Mouse (Mus musculus): Measurements from ENCODE around the gene Cdt1.
"Not testable (repeated sequence)": the region's sequence is repeated elsewhere in the genome, so short reads cannot be mapped to it uniquely, and the experiment has no call there.

Gene Cdt1

DNA sequence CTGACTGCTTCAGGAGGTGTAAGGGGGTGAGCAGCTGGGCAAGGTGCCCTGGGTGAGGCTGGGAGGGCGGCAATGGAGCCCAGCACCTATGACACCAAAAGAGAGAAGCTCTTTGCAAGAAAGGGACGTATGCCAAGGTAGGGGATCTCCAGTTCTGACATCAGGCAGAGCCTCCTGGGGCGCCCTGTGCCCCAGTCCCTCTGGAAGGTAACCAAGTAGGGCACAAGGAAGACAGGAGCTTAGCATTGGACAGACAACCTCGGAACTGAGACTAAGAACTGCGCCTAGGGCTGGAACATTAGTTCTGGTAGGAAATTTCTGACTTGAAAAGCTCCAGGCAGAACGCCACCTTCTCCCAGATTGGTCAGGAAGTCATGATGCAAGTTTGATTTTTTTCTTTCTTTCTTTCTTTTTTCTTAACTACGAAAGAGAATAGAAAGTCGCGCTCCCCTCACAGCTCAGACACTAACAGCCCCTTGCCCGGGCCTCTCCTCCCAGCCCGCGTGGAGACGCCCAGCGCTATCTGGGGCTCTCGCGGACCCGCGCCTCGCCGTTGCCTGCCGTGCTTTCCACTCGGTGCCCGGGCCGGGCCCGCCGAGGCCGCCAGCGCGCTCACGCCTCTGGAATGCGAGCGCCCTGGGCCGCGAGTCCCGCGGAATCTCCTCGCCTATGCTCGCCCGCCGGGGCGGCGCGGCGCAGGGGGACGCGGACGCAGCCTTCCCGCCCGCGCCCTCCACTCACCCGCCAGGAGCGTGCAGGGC is 17.4 kb upstream of the Cdt1 start:
- DNase-seq (ENCODE audit: low spot score in 2 of 2) = no peak

DNA sequence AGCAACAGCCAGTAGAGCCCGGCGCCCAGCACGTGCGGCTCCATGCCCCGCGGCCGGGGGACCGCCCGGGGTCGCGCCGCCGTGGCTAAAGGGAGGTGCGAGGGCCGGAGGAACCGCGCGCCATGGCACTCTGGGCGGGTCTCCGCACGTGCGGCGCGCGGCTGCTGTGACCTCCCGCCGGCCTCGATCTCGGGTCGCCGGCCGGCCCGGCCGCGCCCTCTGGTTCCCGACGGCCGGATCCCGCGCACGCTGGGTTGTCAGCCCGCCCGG is 16.9 kb upstream of the Cdt1 start:
- DNase-seq (ENCODE audit: low spot score in 2 of 2) = no peak

DNA sequence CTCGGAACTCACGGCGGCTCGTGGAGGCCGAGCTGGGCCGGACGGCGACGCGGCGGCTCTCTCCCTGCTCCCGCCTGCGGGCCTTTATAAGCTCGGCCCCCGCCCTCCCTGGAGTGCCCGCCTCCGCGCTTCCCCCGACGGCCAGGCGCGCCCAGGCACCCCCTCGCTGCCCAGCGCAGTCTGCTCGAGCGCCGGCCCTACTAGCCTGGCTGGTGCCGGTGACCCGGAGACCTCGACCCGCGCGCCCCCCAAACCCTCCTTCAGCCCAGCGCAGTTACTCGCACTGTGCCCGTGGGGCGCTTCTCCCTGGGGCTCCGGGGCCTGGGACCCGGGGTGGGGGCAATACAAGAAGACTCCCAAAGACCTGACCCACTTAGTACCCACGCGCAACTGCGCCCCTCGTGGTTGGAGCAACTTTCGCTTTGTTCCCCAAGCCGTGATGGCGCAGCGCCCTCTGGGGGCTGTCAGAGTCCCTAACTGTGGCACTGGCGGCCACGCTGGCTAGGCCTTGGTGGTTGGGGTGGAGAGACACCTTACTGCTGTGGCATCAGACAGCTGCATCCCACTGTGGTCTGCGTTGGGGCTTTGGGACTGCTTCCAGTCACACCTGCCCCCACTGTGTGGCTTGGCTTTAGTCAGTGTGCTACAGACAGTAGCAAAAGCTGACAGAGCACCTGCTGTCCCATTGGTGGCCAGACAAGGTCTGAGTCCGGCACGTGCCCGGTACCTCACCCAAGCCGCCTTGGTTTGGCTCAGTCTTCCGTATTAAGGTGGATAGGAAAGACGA is 16.4 kb upstream of the Cdt1 start, which contains the start of gene Piezo1:
TSS of gene Piezo1 (minus strand) at position 65 of the 787 bp plus-strand sequence.
- peak; percentile 82 to 87 for DNase-seq (ENCODE audit: low spot score in 2 of 2)

DNA sequence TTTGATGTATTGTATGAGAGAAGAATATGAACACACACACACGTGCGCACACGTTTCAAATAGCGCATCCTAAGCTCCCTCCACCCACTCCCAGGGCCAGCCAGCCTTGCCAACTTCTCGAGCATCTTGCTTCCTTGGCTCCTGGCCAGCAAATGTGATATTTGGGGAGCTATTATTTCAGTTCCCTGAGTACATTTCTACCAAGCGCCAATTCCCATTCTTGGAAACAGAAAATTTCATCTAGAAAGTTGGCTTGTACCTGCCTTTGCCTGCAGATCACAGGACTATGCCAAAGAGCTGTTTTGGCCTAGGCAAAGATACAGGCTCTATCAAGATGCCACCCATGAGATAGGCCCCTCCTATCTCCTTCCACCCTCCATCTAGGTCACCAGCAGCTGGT is 13.0 kb upstream of the Cdt1 start:
- peak; percentile 69 to 80 for DNase-seq (ENCODE audit: low spot score in 2 of 2)

DNA sequence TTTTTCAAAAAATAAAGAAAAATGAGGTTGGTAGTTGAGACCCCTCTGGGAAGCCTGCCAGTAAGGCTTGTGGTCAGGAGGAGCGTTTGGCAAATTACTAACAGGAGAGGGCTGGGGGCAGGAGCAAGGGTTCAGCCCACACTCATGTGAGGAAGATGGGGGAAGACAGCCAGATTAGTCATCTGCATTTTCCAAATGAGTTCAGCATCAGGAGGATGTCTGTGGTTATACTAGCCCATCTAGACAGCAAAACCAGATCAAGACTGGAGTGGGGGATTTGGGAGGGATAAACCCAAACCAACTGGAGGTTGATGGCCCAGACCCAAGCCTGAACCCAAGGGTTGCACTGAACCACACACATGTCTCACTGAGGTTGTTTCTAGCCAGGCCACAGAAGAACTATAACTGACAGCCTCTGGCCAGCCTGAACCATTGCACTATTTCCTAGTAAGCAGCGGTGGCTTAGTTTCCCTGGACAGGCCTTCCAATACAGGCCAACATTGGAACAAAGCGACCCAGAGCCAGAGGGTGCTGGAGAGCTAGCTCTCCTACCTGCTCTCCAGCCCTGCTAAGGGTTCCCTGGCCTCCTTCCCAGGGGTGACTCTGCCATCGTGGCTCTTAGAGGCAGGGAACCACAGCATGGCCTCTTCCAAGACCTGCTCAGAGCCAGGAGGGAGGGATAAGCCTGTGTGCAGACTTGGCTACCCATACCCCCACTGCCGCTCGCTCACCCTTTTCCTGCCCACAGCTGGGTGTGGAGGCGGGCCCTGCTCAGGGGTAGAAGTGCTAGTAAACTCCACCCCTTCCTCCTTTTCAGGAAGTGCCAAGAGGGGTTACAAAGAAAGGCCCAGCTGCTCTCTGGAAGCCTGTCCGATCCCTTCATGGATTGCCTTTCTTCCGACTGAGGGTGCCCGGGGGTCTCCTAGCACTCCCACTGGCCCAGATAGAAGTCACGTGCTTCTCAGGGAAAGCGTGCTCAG is 11.5 kb upstream of the Cdt1 start:
- DNase-seq (ENCODE audit: low spot score in 2 of 2) = no peak

DNA sequence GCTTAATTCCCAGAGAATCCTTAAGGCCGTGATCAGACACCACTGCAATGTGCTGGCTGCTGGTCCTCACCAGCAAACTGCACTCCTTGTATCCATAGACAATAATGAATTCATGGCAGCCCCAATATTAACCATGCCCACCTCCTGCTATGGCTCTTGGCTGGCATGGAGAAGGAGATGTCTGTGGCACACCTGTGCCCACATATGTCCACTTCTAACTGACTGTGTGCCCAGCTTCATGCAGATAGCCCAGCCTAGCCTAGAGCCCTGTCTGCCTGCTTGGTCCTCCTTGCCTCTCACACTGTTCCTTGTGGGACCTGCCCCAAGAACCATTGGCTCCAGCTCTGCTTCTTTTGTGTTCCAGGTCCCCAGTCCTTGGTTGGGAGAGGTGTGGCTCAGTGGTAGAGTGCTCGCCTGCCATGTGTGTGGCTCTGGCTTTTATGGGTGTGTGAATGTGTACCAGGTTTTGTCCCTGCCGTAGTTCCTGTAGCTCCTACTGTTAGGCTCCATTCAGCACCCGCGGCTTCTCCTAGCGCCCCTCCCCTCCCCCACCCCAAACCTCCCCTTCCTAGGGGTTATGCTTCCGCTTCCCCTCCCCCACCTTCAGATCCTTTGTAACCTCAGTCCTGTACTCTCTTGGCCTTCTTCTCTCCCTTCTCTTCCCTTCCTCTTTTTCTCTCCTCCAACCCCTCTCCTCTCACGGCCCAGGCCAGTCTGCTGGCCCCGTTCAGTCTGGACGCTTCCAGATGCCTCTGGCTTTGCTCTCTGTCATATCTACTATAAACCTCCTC is 10.4 kb upstream of the Cdt1 start:
- DNase-seq (ENCODE audit: low spot score in 2 of 2) = no peak

DNA sequence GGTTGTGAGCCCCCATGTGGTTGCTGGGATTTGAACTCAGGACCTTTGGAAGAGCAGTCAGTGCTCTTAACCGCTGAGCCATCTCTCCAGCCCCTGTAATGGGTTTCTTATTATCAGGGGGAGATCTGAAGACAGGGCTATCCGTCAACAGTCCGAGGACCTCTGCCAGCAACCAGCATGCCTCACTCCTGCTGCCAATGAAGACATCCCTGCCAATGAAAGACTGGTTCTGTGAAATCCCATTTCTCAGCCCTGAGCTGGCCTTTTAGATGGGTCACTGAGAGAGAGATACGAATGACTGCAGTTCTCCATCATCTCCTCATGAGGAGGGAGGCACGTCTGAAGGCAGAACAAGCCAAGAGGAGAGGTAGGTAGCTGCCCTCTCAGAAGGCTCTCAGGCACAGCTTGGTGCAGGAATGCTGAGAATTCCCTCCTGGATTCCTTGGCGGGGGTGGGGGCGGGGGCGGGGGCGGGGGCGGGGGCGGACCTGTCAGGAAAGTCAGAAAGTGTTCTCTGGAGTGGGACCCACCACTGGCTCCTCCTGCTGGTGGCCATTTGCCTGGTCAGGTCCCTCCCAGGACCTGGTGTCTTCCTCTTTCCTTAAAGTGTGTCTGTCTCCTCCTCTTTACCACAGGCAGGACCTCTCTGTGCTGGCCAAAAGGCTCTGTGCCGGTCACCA is 9.0 kb upstream of the Cdt1 start:
- no peak for DNase-seq (ENCODE audit: low spot score in 2 of 2)

DNA sequence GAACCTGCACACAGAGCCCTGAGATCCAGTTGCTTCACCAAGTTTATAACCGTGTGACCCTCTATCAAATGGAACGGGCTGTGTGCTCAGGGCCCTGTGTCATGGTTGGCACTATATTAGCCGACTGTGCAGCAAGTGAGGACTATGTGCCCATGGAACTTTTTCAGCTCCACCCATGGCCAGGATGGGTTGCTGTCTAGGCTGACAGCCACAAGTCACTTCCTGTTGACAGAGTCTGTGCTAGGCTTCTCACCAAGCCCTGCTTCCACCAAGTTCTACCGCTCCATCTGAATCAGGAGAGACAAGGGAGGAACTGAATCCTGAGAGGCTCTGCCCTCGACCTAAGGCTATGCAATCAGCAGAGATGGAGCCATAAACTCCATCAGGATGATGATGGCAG is 6.6 kb upstream of the Cdt1 start:
- DNase-seq (ENCODE audit: low spot score in 2 of 2) = no peak

DNA sequence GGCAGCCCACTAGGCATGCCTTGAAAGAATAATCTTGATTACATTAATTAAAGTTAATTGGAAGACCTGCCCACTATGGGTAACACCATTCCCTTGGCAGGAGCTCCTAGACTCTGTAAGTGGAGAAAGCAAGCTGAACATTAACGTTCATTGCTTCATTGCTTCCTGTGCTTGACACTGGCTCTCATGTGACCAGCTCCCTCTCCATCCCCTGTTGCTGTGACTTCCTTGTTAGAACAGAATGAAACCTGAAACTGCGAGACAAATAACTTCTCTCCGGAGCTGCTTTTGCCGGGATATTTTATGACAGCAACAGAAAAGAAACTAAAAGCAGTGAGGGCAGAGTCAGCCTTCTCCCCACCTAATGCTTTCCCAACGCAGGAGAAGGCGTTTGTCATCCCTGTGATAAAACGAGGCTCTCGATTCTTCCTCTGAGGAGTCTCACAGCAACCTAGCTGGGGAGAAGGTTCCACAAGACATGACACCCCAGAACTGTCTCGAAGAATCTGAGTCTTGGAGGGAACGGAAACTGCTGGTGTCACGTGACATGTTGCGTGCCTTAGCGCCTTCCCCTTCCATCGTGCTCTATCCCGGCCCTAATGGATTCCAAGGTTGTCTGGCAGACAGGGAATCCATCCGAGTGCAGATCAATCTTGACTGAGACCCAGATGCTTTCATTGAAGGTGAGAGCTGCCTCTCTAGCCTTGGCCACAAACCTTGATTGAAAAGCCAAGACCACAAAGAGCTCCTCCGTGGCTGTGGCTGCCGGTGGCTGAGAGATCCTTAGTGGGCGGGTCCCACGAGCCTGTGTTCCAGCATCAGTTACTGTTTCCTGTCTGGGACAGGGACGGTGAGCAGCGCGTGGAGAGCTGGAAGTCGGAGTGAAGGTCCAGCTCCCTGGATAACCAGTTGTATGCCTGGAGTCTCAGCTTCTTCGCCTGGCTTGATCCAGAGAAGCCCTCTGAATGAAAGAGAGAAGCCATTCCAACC is 3.2 kb upstream of the Cdt1 start:
- DNase-seq (ENCODE audit: low spot score in 2 of 2) = no peak

DNA sequence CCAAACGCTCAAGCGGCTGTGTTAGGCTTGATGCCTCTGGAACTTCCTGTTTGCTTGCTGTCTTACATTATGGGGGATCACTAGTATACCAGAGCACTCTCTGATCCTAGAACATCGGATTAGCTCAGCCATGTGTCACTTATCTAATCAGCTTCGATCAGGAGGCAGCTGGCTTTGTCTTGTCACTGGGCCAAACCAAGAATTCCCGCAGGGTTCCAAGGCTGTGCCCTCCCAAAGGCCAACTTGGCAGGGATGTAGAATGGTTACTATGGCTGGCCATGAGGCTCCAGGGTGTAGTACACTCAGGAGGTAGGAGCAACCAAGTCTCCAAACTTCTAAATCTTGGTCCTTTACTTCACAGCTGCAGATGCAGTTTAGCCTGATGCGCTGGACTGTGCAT is 1.0 kb upstream of the Cdt1 start:
- DNase-seq (ENCODE audit: low spot score in 2 of 2) = no peak

DNA sequence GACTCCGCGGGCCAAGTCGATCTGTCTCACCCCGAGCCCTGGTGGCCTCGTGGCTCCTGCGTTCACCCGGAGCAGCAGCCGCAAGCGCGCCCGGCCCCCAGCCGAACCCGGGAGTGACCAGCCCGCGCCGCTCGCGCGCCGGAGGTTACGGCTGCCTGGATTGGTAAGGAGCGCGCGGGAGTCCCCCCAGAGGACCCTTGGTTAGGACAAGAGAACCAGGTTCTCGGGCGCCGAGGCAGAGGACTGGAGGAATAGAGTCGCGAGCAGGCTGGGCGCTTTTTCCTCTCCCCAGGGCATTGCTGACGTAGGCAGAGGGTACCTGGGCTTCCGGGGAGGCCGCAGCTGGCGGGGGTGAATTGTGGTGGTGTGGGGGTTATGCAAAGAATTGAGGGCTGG is 292 bp downstream of the Cdt1 start:
- DNase-seq (ENCODE audit: low spot score in 2 of 2) = no peak

DNA sequence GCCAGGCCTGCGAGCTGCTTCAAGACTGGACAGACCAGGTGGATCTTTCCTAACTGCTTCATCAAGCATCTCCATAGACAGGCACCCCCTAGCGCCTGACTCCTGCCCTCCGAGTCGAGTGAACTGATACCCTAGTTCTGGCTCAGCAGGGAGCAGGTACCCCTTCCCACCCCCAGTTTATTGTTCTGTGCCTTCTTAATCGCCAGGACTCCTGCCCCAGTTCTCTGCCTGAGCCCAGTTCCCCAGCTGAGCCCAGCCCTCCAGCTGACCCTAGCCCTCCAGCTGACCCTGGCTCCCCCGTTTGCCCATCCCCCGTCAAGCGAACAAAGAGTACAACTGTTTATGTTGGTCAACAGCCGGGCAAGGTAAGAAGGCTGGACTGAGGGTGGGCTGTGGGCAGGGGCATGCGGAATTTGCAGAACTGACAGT is 1.1 kb downstream of the Cdt1 start:
- DNase-seq (ENCODE audit: low spot score in 2 of 2) = no peak

DNA sequence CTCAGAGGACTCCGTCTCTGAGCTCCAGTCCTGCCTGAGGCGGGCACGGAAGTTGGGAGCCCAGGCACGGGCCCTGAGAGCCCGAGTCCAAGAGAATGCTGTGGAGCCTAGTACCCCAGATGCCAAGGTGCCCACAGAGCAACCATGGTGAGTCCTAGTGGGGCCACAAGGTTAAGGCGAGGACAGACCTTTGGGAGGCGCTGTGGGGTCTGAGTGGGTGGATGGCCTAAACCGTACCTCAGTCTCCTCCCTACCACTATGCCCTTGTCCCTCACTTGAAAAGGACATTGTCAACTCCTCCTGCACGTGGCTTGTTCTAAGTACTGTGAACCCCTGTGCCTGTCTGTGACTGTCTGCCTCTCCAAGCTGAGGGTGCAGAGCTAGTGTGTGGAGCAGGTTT is 1.5 kb downstream of the Cdt1 start:
- no peak for DNase-seq (ENCODE audit: low spot score in 2 of 2)

DNA sequence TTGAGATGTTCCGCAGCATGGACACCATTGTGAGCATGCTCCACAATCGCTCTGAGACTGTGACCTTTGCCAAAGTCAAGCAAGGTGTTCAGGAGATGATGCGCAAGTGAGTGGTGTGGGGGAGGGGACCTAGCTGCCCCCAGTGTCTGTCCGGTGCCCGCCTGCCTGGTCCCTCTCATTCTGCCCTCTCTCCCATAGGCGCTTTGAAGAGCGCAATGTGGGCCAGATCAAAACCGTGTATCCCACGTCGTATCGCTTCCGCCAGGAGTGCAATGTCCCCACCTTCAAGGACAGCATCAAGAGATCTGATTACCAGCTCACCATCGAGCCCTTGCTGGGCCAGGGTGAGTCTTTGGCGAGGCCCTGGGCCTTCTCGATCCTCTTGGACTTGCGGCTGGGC is 2.2 kb downstream of the Cdt1 start:
- DNase-seq (ENCODE audit: low spot score in 2 of 2) = no peak

DNA sequence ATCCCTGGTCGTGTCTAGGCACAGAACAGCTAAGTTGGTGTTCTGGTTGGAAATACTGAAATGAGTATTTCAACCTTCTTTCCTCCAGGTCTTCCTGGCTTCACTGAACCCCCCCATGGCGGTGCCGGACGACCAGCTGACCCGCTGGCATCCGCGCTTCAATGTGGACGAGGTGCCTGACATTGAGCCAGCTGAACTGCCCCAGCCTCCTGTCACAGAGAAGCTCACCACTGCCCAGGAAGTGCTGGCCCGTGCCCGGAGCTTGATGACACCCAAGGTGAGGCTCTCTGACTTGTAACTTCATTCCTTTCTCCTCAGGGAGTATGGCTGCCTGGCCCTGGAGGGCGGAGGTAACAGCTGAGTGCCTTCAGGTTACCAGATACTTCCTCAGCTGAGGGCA is 3.3 kb downstream of the Cdt1 start:
- no peak for DNase-seq (ENCODE audit: low spot score in 2 of 2)

DNA sequence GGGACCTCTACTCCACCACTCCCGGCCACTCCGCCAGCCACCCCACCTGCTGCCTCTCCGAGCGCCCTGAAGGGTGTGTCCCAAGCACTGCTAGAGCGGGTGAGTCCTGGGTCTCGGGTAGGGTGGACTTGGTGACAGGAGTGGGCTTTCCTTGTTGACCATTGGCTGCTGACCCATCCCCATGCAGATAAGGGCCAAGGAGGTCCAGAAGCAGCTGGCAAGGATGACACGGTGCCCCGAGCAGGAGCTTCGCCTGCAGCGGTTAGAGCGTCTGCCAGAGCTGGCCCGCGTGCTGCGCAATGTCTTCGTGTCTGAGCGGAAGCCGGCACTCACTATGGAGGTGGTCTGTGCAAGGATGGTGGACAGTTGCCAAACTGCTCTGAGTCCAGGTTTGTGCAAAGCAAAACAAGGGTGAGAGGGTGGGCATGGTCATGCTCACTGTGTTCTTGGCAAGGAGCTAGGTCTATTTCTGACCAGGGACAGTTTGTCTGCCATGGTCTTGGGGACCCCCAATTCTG is 4.0 kb downstream of the Cdt1 start:
- DNase-seq (ENCODE audit: low spot score in 2 of 2) = no peak

DNA sequence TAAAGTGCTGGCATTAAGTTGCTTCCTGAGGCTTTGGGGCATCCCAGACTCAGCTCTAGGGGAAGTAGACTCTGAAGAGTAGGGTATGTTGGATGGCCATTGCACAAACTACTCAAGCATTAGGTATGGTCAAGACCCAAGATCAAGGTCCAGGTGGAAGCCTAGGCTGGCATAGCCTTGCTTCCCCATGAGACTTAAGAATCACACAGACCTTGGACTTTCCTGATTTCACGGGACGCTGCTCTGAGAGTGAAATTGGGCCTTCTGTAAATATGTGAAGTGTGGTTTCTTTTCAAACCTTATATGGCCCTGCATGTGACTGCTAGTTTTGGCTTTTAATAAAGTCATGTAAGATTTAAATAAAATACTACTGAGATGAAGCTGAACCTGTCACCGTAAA is 4.9 kb downstream of the Cdt1 start:
- DNase-seq (ENCODE audit: low spot score in 2 of 2) = no peak

DNA sequence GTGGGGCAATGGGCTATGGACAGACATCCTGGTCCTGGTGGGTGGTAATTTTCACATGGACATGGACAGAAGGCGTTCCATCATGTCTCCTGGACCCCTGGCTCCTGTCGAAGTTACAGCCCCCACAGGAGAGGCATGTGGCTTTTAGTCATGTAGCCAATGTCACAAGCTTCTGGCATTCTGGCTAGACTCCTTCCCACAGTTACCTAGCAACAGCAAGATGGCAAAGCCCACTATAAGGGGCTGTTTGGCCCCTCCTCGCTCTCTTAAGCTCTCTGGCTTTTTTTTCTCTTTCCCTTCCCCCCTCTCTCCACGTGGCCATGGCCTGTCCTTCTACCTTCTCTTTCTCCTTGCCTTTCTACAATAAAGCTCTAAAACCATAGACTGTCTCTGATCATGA is 5.4 kb downstream of the Cdt1 start:
- DNase-seq (ENCODE audit: low spot score in 2 of 2) = not testable (repeated sequence)

DNA sequence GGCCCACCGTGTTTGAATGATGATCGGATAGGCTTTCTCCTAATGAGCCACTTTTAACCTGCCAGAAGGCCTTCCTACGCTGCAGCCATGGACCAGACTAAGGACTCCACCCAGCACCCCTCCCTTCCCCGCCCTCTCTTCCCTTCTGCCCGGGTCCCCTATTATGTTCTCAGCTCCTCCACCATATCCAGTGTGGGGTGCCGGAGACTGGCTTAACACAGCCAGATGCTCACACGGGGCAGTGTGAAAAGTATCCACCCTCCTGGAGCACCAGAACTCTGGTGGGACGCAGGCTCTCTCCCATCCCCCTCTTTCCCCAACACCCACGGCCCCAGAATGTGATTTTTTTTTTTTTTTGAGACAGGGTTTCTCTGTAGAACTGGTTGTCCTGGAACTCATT is 5.8 kb downstream of the Cdt1 start:
- no peak for DNase-seq (ENCODE audit: low spot score in 2 of 2)

DNA sequence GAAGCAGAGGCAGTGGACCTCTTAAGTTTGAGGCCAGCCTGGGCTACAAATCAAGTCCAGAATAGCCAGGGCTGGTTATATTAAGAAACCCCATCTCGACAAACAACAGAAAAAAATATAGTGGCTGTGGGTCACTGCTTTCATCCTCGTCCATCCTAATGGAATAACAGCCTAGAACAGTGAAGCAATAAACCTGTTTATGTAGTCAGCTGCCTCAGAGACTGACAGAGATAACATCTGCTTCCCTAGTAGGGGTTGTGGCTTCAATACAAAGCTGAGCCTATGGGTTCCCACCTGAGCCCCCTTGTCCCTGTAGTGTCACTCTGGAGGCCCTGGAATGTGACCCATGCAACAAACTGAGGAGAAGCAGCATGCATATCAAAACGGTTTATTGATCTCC is 6.4 kb downstream of the Cdt1 start:
- DNase-seq (ENCODE audit: low spot score in 2 of 2) = no peak

Data from right cerebral cortex, adult 2 months (tissue).